Mouse (Mus musculus) embryonic facial prominence, embryonic 15.5 days (tissue): Measurements from ENCODE around the gene Calm1. TPM values are rescaled to one million over a fixed set of nuclear protein-coding genes. Genes with fewer than 3 reads are reported as not detected.
A peak's percentile ranks its signal among the peaks of the same experiment; 100 is the strongest.

ENCODE experiments used
- ATAC-seq: fragments of 200-750 bp; cut with Nextera tagmentation; 2 replicates; pipeline ENCODE4 v1.8.0; 2017; ENCODE audit warnings: low read depth, moderate TSS enrichment; ENCODE audit not compliant: insufficient number of reproducible peaks, low FRiP score, low TSS enrichment
- H3K27ac ChIP-seq: fragments of 300-500 bp; sonication (generic); replicated peaks from 2 replicates; pipeline ENCODE4 v1.5.1; 2015; ENCODE audit warnings: mild to moderate bottlenecking, inconsistent platforms
- H3K27me3 ChIP-seq: fragments of 300-500 bp; sonication (generic); 2 replicates; pipeline ENCODE4 v1.6.1; 2015; ENCODE audit warnings: inconsistent platforms
- H3K36me3 ChIP-seq: fragments of 300-500 bp; sonication (generic); 2 replicates; pipeline ENCODE4 v1.6.1; 2015; ENCODE audit warnings: mild to moderate bottlenecking, inconsistent platforms
- H3K4me1 ChIP-seq: fragments of 300-500 bp; sonication (generic); 2 replicates; pipeline ENCODE4 v1.6.1; 2015; ENCODE audit warnings: inconsistent platforms
- H3K4me2 ChIP-seq: fragments of 300-500 bp; sonication (generic); replicated peaks from 2 replicates; pipeline ENCODE4 v1.6.1; 2015; ENCODE audit warnings: mild to moderate bottlenecking, inconsistent platforms
- H3K4me3 ChIP-seq: fragments of 300-500 bp; sonication (generic); replicated peaks from 2 replicates; pipeline ENCODE4 v1.5.1; 2015; ENCODE audit warnings: mild to moderate bottlenecking, inconsistent platforms
- H3K9ac ChIP-seq: fragments of 300-500 bp; sonication (generic); 2 replicates; pipeline ENCODE4 v1.6.1; 2015; ENCODE audit warnings: inconsistent platforms
- H3K9me3 ChIP-seq: fragments of 300-500 bp; sonication (generic); replicated peaks from 2 replicates; pipeline ENCODE4 v1.6.1; 2016; ENCODE audit warnings: inconsistent platforms
- WGBS: fragments of 180-500 bp; shearing (Covaris S2); methylation state at CpG from one replicate; pipeline ENCODE4 v1.1.7; 2015; 5-methylcytosine and 5-hydroxymethylcytosine counted together
- polyA plus RNA-seq: library from polyadenylated mRNA; unstranded; fragments of >200 nt; fragmentation: Nextera tagmentation; extraction: Ambion mirVana; gene quantifications from 2 replicates; pipeline ENCODE4 v1.2.1, GENCODE M21; 2015

Calm1 gene
- 1,372 and 1,471 TPM in 2 replicates for polyA plus RNA-seq

- peak; percentile 89 for ATAC-seq
- WGBS = under 1% methylated on average over 58 of the region's 58 CpGs
These were observed at the start of gene Calm1 for GRCm38 (mm10) chr12:100198967-100199660. Gene Calm1, plus strand, starts transcription at chr12:100199435.

GRCm38 (mm10) chr12:100152466-100152865 lies 46.8 kb upstream of the Calm1 start:
- 94% methylated on average over 7 of the region's 7 CpGs for WGBS
- Histone ChIP-seq H3K27ac (no peak overlapping the region), H3K4me2 (no peak overlapping the region)

More at GRCm38 (mm10) chr12:100198967-100199660, at the start of gene Calm1:
- Histone ChIP-seq H3K4me2 (peak within 1 kb of the TSS; percentile 86), H3K27ac (peak within 1 kb of the TSS; percentile 92), H3K9me3 (no peaks in the 10 kb centered on the region), H3K4me3 (peak within 1 kb of the TSS; percentile 95), H3K27me3 (no peaks in the 10 kb centered on the region), H3K36me3 (peaks cover 10% of the 10 kb centered on the region), H3K9ac (peak within 1 kb of the TSS; percentile 91), H3K4me1 (peaks cover 27% of the 10 kb centered on the region)

GRCm38 (mm10) chr12:100159261-100159975 lies 39.8 kb upstream of the Calm1 start, which contains the start of gene Nrde2:
Gene Nrde2, minus strand, starts transcription at chr12:100159653.
- Histone ChIP-seq H3K9ac (peak within 1 kb of the TSS; percentile 35), H3K36me3 (no peaks in the 10 kb centered on the region; the same call in 1 of the 2 replicates), H3K9me3 (no peaks in the 10 kb centered on the region), H3K4me3 (peak within 1 kb of the TSS; percentile 57), H3K27me3 (no peaks in the 10 kb centered on the region), H3K4me2 (peak within 1 kb of the TSS; percentile 60), H3K27ac (peak within 1 kb of the TSS; percentile 69), H3K4me1 (0 out of 2 replicates have a peak, but pooled peaks cover 8% of the 10 kb centered on the region)
- peak; percentile 98 for ATAC-seq
- under 1% methylated on average over 26 of the region's 26 CpGs for WGBS

More at GRCm38 (mm10) chr12:100152466-100152865, 46.8 kb upstream of the Calm1 start:
- Histone ChIP-seq H3K4me1 (no peaks in the 10 kb centered on the region), H3K4me3 (no peak overlapping the region), H3K27me3 (no peaks in the 10 kb centered on the region), H3K36me3 (peaks cover 30% of the 10 kb centered on the region), H3K9me3 (no peaks in the 10 kb centered on the region), H3K9ac (no peak overlapping the region)
- no peak for ATAC-seq

DNA sequence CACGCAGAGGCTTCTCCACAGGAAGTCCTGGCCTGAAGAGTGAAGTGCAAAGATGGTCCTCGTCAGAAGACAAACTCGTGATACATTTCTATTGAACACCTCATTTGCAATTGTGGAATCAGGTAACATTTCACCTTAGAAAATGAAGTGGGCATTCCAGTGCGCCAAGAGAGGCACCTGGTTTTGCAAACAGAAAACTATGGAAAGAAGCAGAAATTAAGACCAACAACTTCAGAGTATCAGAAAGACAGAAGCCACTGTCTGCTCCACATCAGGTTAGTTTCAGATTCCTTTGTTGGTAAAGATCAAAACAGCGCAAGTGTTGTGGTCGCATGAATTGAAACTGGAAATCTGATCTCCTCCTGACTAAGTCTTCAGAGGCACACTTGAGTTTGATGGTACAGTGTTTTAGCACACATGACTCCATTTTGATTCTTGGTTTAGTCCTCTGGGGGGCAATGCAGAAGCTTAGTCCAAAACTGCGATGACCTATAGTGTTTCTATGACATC lies 34.2 kb upstream of the Calm1 start:
- Histone ChIP-seq H3K4me1 (peaks cover 10% of the 10 kb centered on the region), H3K27me3 (no peaks in the 10 kb centered on the region), H3K9me3 (no peaks in the 10 kb centered on the region), H3K36me3 (no peaks in the 10 kb centered on the region), H3K4me2 (no peak overlapping the region), H3K27ac (no peak overlapping the region), H3K9ac (no peak overlapping the region), H3K4me3 (no peak overlapping the region)
- ATAC-seq = no peak
- 63% methylated on average over 7 of the region's 7 CpGs for WGBS

DNA sequence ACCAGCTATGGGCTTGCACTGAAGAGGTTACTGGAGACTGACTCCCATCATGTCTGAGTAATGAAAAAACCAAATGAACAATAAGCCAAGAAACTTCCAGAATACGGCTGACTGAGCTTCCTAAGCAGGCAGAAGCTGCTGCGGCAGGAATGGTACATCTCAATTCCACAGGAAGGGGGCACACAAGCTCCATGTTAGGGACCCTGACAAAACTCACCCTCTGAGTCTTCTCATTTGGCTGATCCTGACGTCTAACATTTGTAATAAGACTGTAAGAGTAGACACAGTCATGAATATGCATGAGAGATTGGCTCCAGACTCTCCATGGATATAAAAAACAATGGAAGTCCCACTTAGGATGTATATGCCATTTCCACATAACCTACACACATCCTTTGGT lies 33.1 kb upstream of the Calm1 start:
- Histone ChIP-seq H3K9me3 (no peaks in the 10 kb centered on the region), H3K27ac (no peak overlapping the region), H3K9ac (no peak overlapping the region), H3K36me3 (no peaks in the 10 kb centered on the region), H3K4me3 (no peak overlapping the region), H3K27me3 (no peaks in the 10 kb centered on the region), H3K4me1 (peaks cover 10% of the 10 kb centered on the region), H3K4me2 (no peak overlapping the region)
- ATAC-seq = no peak
- WGBS = 10% methylated on average over 3 of the region's 3 CpGs

- Histone ChIP-seq H3K4me2 (no peak overlapping the region), H3K36me3 (no peaks in the 10 kb centered on the region), H3K9me3 (no peaks in the 10 kb centered on the region), H3K9ac (no peak overlapping the region), H3K4me1 (peaks cover 10% of the 10 kb centered on the region), H3K4me3 (no peak overlapping the region), H3K27ac (no peak overlapping the region), H3K27me3 (no peaks in the 10 kb centered on the region)
- 76% methylated on average over 8 of the region's 8 CpGs for WGBS
- ATAC-seq = no peak
These were observed 32.3 kb upstream of the Calm1 start for GRCm38 (mm10) chr12:100166939-100167338.

GRCm38 (mm10) chr12:100167502-100167901 lies 31.7 kb upstream of the Calm1 start:
- Histone ChIP-seq H3K9ac (no peak overlapping the region), H3K27ac (0 out of 2 replicates have a peak overlapping the region, but pooled peaks have one; percentile 58), H3K36me3 (no peaks in the 10 kb centered on the region), H3K4me3 (no peak overlapping the region), H3K4me1 (peaks cover 10% of the 10 kb centered on the region), H3K27me3 (no peaks in the 10 kb centered on the region), H3K9me3 (no peaks in the 10 kb centered on the region), H3K4me2 (0 out of 2 replicates have a peak overlapping the region, but pooled peaks have one; percentile 59)
- WGBS = 82% methylated on average over 1 of the region's 1 CpGs
- ATAC-seq = no peak

DNA sequence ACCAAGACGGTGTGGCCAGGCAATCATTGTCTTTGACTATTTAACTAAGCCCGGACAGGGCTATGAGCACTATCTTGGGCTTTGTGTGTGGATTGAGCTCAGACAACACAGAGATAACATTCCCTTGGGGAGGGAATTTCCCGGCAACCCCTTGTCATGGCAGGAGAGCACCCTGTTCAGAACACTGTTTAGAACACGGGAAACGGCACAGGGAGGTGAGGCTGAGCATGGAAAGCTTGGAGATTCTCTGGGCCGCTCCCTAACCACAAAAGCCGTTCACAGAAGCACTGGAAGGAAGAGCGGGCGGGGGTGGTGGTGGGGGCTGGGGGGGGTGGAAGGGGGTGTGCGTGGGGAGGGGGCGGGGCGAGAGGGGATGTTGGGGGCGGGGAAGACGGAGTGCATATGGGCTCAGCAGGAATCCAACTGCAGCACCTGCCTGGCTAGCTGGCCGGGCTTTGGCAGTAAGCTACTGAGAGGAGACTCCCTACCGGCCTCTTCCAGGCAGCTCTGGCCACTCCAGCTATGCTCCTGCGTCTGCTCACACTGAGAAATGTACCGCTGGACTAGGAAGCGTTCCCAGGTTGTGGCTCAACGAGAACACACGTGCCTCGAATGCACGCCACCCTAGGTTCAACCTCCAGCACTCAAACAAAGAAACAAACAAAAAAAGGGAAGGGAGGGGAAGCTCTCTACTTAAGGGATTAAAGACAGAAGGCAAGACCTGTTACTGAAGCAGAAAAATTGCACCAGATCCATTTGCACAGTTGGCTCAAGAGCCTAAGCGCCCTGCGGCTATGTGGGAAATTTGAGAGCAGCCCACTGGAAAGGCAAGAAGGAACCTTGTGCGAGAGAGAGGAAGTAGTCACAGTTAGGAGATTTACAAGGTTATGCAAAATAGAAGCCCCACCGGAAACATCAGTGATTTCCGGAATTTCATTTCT lies 31.0 kb upstream of the Calm1 start:
- 8% methylated on average over 27 of the region's 28 CpGs for WGBS
- peak overlapping the region; percentile 59 for H3K4me2 ChIP-seq

DNA sequence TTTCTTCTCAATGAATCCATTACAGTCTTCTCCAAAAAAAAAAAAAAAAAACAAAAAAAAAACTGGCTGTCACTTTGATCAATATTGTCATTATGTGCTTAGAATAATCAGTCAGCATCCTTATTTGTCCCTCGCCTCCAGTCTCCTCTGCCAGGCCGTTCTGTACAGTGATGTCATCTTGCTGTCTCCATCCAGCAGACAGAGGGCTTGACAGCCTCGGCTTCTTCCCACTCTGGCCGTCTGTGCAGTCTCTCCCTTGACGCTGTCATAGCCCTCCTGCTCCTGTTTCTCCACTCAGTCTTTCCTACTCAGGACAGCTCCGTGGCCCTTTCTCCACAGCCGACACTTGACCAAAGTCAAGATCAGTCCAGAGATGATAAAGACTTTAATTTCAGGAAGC lies 26.8 kb upstream of the Calm1 start:
- no peak for ATAC-seq
- Histone ChIP-seq H3K27ac (no peak overlapping the region), H3K27me3 (no peaks in the 10 kb centered on the region), H3K9me3 (no peaks in the 10 kb centered on the region), H3K4me1 (peaks cover 10% of the 10 kb centered on the region), H3K36me3 (no peaks in the 10 kb centered on the region), H3K9ac (no peak overlapping the region), H3K4me3 (no peak overlapping the region), H3K4me2 (no peak overlapping the region)
- 65% methylated on average over 7 of the region's 7 CpGs for WGBS

More for the DNA sequence above, 31.0 kb upstream of the Calm1 start:
- H3K4me1 ChIP-seq = peaks cover 10% of the 10 kb centered on the region
- no peaks in the 10 kb centered on the region for H3K27me3 ChIP-seq
- H3K27ac ChIP-seq = peak overlapping the region; percentile 68; the same call in 1 of the 2 replicates
- no peaks in the 10 kb centered on the region for H3K9me3 ChIP-seq
- peak; percentile 74 for ATAC-seq
- H3K4me3 ChIP-seq = peak overlapping the region; percentile 32
- no peak overlapping the region for H3K9ac ChIP-seq
- H3K36me3 ChIP-seq = no peaks in the 10 kb centered on the region

GRCm38 (mm10) chr12:100176469-100177056 lies 22.7 kb upstream of the Calm1 start:
- Histone ChIP-seq H3K4me3 (no peak overlapping the region), H3K27ac (no peak overlapping the region), H3K4me1 (no peaks in the 10 kb centered on the region; the same call in 1 of the 2 replicates), H3K9me3 (no peaks in the 10 kb centered on the region), H3K36me3 (no peaks in the 10 kb centered on the region), H3K9ac (no peak overlapping the region), H3K27me3 (no peaks in the 10 kb centered on the region), H3K4me2 (no peak overlapping the region)
- ATAC-seq = no peak
- 44% methylated on average over 11 of the region's 11 CpGs for WGBS
